Mouse (Mus musculus) liver, embryonic 14.5 days (tissue): Measurements from ENCODE around the gene Nfia.

Source experiments
- CTCF ChIP-seq: IDR thresholded peaks from 2 replicates; pipeline ENCODE4 v1.5.1; 2016; ENCODE audit warnings: antibody characterized with exemption, low read depth, control low read depth
- EP300 ChIP-seq: IDR thresholded peaks from 2 replicates; pipeline ENCODE4 v1.6.1; 2016; ENCODE audit warnings: antibody characterized with exemption, low read depth

DNA sequence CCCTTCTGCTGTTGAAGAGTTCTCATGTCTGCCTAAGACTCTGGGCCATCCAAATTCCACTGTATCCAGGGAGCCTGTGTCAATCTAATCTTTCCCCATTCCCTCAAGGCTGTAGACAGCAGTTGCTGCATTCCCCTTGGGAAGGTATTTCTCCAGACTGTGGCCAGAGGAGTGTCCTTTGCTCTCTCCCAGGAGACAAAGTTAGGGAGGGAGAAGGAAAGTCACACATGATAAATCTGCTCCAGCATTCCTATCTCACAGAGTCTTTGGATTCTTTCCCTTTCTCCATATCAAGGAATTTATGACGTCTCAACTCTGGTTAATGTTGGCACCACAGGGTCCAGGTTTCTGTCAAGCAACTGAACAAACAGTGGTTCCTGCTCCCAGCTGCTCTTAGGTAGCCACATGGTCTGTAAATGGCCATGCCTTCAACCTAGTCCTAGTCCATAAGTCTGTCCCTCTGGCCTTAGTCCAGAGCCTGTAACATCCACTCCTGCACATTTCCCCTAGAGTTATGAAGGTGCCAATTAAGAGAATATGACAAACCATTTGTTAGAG, 370.4 kb downstream of the Nfia start:
- TF ChIP-seq CTCF: no peak
- no peak for TF ChIP-seq EP300
